22 mouse cellular contexts compared by ENCODE assay signal in the genomic region with DNA sequence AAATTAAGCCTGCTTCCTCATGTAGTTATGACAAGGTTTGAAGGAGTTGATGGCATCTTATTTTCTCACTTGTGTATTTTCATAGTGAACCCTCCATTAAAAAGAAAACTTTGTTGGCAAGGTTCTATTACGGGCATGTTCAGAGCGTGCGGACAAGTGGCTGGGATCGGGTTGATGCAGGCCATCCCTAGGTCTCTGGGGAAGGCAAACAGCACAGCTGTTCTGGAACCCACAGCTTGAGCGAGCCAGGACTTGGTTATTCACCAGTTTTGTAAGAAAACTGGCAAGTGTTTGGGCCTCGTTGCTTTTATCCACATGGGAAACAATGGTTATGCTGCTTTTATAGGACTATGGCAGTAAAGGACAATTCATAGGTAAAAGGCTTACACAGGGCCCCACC. TPM values are rescaled to one million over a fixed set of nuclear protein-coding genes. Genes with fewer than 3 reads are reported as not detected.
A peak's percentile ranks its signal among the peaks of the same experiment; 100 is the strongest.
DNase-seq lines count a peak whose midpoint lies in the region; ATAC-seq and TF ChIP-seq lines count a peak whose summit lies in the region.
"Had no signal": no experiment of that assay in that cellular context is flagged by ENCODE, and none has a peak within 500 bp of the region (broad histone marks: within the 10 kb centered on the region; RNA-seq: fewer than 3 reads in every experiment).

No protein-coding gene starts in this region.

- H3K27me3 ChIP-seq in myocyte (ENCODE audit: control insufficient read depth, insufficient read depth, insufficient read length): no peaks in the 10 kb centered on the region
- no peaks in the 10 kb centered on the region for H3K27me3 ChIP-seq in stomach, postnatal 0 days (ENCODE audit: control insufficient read depth, insufficient read depth, low read length)
- no peaks in the 10 kb centered on the region for H3K27me3 ChIP-seq in liver, embryonic 11.5 days (replicated peaks; ENCODE audit: control insufficient read depth, insufficient read depth, low read length)
- H3K27me3 ChIP-seq: CH12.LX, Patski had no signal

- no peaks in the 10 kb centered on the region for H3K4me1 ChIP-seq in stomach, postnatal 0 days (replicated peaks; ENCODE audit: control insufficient read depth, insufficient read depth)
- no peaks in the 10 kb centered on the region for H3K4me1 ChIP-seq in liver, embryonic 11.5 days (replicated peaks; ENCODE audit: control insufficient read depth, insufficient read depth, low read length)

- ATAC-seq in stomach, postnatal 0 days (ENCODE audit: low FRiP score, low TSS enrichment): no peak
- no peak for ATAC-seq in liver, embryonic 11.5 days (replicated peaks; ENCODE audit: low FRiP score)
- ATAC-seq: activated CD4-positive, CD25-positive, alpha-beta regulatory T cell, adult 4 months; CD4-positive, CD25-positive, alpha-beta regulatory T cell, adult 4 months; Patski had no signal

- H3K79me2 ChIP-seq in myocyte (ENCODE audit: control insufficient read depth, insufficient read depth): no peaks in the 10 kb centered on the region

- H3K4me3 ChIP-seq in myocyte: no peak overlapping the region
- H3K4me3 ChIP-seq in stomach, postnatal 0 days (ENCODE audit: low read depth, low read length): no peak overlapping the region
- no peak overlapping the region for H3K4me3 ChIP-seq in liver, embryonic 11.5 days (ENCODE audit: low read depth, low read length)

- DNase-seq in stomach, postnatal 0 days (ENCODE audit: low spot score): no peak
- no peak for DNase-seq in liver, embryonic 11.5 days (ENCODE audit: low spot score)
- no peak for DNase-seq in heart, postnatal 4 days
- DNase-seq: adrenal gland, adult 2 months; adrenal gland, adult 8-10 months; adrenal gland, postnatal 10 days; adrenal gland, postnatal 14 days; adrenal gland, postnatal 25 days; adrenal gland, postnatal 36 days; B cell, adult 2 months; cerebellum, adult 11 months; cerebellum, adult 11-12 months; cerebellum, adult 18-20 months had no signal

- TF ChIP-seq POLR2A in myocyte (IDR thresholded peaks at IDR 0.05; ENCODE audit: insufficient read length, low read depth): no peak

- H3K36me3 ChIP-seq in myocyte (ENCODE audit: control insufficient read depth, insufficient read depth): no peaks in the 10 kb centered on the region
- no peaks in the 10 kb centered on the region for H3K36me3 ChIP-seq in stomach, postnatal 0 days (ENCODE audit: control insufficient read depth, insufficient read depth, low read length)
- H3K36me3 ChIP-seq in liver, embryonic 11.5 days (ENCODE audit: control insufficient read depth, insufficient read depth, low read length): no peaks in the 10 kb centered on the region
- H3K36me3 ChIP-seq: G1E had no signal

- H3K27ac ChIP-seq in stomach, postnatal 0 days (replicated peaks): 0 out of 2 replicates have a peak overlapping the region, but pooled peaks have one; percentile 40
- H3K27ac ChIP-seq in liver, embryonic 11.5 days (ENCODE audit: low read depth, low read length): no peak overlapping the region

- H3K4me2 ChIP-seq in myocyte (ENCODE audit: low read depth): peak overlapping the region; percentile 4
- no peak overlapping the region for H3K4me2 ChIP-seq in stomach, postnatal 0 days (replicated peaks; ENCODE audit: low read depth)
- no peak overlapping the region for H3K4me2 ChIP-seq in liver, embryonic 11.5 days

- no peak for TF ChIP-seq CTCF in stomach, postnatal 0 days (IDR thresholded peaks at IDR 0.05; ENCODE audit: low read depth)

- no peak overlapping the region for H3K9ac ChIP-seq in stomach, postnatal 0 days (ENCODE audit: low read length)
- no peak overlapping the region for H3K9ac ChIP-seq in liver, embryonic 11.5 days (ENCODE audit: low read depth, low read length)

- no peak for TF ChIP-seq EP300 in stomach, postnatal 0 days (optimal IDR thresholded peaks at IDR 0.05)

- 76% methylated on average over 6 of the region's 6 CpGs for WGBS in stomach, postnatal 0 days
- 86% methylated on average over 6 of the region's 6 CpGs for WGBS in liver, embryonic 11.5 days

- no peaks in the 10 kb centered on the region for H3K9me3 ChIP-seq in stomach, postnatal 0 days (ENCODE audit: control insufficient read depth, low read length)
- H3K9me3 ChIP-seq in liver, embryonic 11.5 days (ENCODE audit: control insufficient read depth, low read length): no peaks in the 10 kb centered on the region
- H3K9me3 ChIP-seq: G1E had no signal

- no peak overlapping the region for H3ac ChIP-seq in myocyte (ENCODE audit: control insufficient read depth, insufficient read length)

TF ChIP-seq in myocyte, 11 proteins besides CTCF, POLR2A, EP300 and RAD21:
- TF ChIP-seq TCF12 (IDR thresholded peaks at IDR 0.05; ENCODE audit: insufficient read depth, poor library complexity, severe bottlenecking) (no peak), SRF (IDR thresholded peaks at IDR 0.05; ENCODE audit: control insufficient read depth, insufficient read length, low read depth) (no peak), MYOD1 (IDR thresholded peaks at IDR 0.05; ENCODE audit: control insufficient read depth in 1 of 3, insufficient read length in 2 of 3, low read depth in 2 of 3) (peak in 2 of 3 experiments; percentile 36 to 54), USF1 (IDR thresholded peaks at IDR 0.05; ENCODE audit: low read depth) (no peak), MYOG (IDR thresholded peaks at IDR 0.05; ENCODE audit: control insufficient read depth in 1 of 3, insufficient read depth in 1 of 3, insufficient read length in 2 of 3, low read depth in 2 of 3) (peak in 2 of 3 experiments; percentile 42 to 68), MAX (IDR thresholded peaks at IDR 0.05; ENCODE audit: low read depth) (no peak), REST (IDR thresholded peaks at IDR 0.05; ENCODE audit: insufficient read depth, insufficient read length) (no peak), POLR2AphosphoS2 (IDR thresholded peaks at IDR 0.05; ENCODE audit: insufficient read length, low read depth) (no peak), E2F4 (IDR thresholded peaks at IDR 0.05; ENCODE audit: insufficient read depth) (no peak), TCF3 (IDR thresholded peaks at IDR 0.05; ENCODE audit: insufficient read length, low read depth) (no peak), CEBPB (IDR thresholded peaks at IDR 0.05; ENCODE audit: insufficient read depth, poor library complexity, severe bottlenecking) (no peak)

RNA-seq across cellular contexts. Expression of gene Il23r, which starts 48.5 kb away (rescaled TPM):
- not detected for polyA plus RNA-seq in myocyte (2012; fragmentation: generic; extraction: Trizol)
- polyA plus RNA-seq in stomach, postnatal 0 days (2015; fragmentation: Nextera tagmentation; extraction: Ambion mirVana): 0.04 and 0.07 TPM in 2 replicates
- not detected in 2 replicates for polyA plus RNA-seq in liver, embryonic 11.5 days (2014; fragmentation: Nextera tagmentation; extraction: Ambion mirVana)
- total RNA-seq in heart, postnatal 4 days (2021): not detected
- total RNA-seq: CH12.LX, MEL had no signal
- polyA plus RNA-seq: brain, embryonic 14.5 days; C2C12; G1E had no signal
